ENCODE assay signal across 8 mouse cellular contexts in the genomic region with DNA sequence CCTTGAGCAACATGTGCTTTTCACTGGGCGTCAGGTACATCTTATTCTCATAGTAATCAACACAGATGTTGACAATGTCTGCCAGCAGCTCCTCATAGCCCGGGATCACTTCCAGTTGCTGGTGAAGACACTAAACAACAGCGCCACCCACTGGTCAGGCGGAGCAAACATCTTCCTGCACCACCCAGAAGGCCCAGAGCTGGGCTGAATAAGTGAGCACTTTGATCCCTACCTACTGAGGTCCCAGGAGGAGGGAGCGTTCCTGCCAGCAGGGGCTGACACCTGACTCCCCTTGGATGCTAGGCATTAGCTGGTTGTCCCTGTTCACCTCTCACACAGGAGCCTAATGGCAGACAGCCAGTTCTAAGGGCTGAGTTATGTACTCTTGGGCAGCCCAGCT. TPM values are rescaled to one million over a fixed set of nuclear protein-coding genes. Genes with fewer than 3 reads are reported as not detected.
DNase-seq lines count a peak whose midpoint lies in the region; ATAC-seq and TF ChIP-seq lines count a peak whose summit lies in the region.

No protein-coding gene starts in this region.

- H3K27me3 ChIP-seq in lung, embryonic 14.5 days (ENCODE audit: insufficient read depth, low read length), result no peaks in the 10 kb centered on the region

- no peaks in the 10 kb centered on the region for H3K36me3 ChIP-seq in lung, embryonic 14.5 days (ENCODE audit: insufficient read depth)

- H3K4me1 ChIP-seq in lung, embryonic 14.5 days (ENCODE audit: insufficient read depth), result no peaks in the 10 kb centered on the region

- 0 out of 2 replicates have a peak, but pooled peaks have one; percentile 21 for ATAC-seq in frontal cortex, adult (ENCODE audit: low TSS enrichment)
- 0 out of 2 replicates have a peak, but pooled peaks have one; percentile 26 for ATAC-seq in lung, embryonic 14.5 days (ENCODE audit: insufficient read depth)

- DNase-seq in frontal cortex, postnatal 14 days (ENCODE audit: low spot score in 2 of 2), result no peak
- DNase-seq in ovary, postnatal 36 days (ENCODE audit: low spot score), result peak; percentile 43
- no peak for DNase-seq in ovary, adult 18-20 months (ENCODE audit: low spot score)
- peak; percentile 50 for DNase-seq in embryo, embryonic 10.5 days (ENCODE audit: low spot score)
- peak; percentile 24 for DNase-seq in lung, embryonic 14.5 days
- DNase-seq in testis, postnatal 10 days (ENCODE audit: low spot score), result peak; percentile 80
- no peak for DNase-seq in layer of hippocampus, adult 9-10 months (ENCODE audit: low spot score)

- peak; percentile 53 for TF ChIP-seq CTCF in lung, embryonic 14.5 days (IDR thresholded peaks at IDR 0.05; ENCODE audit: low read depth)

- no peak overlapping the region for H3K9ac ChIP-seq in lung, embryonic 14.5 days

- 38% methylated on average over 5 of the region's 5 CpGs for WGBS in lung, embryonic 14.5 days

- no peak overlapping the region for H3K4me2 ChIP-seq in lung, embryonic 14.5 days

- no peak overlapping the region for H3K4me3 ChIP-seq in lung, embryonic 14.5 days (ENCODE audit: low read depth, low read length)

- H3K27ac ChIP-seq in lung, embryonic 14.5 days (ENCODE audit: low read depth), result no peak overlapping the region

- H3K9me3 ChIP-seq in lung, embryonic 14.5 days (ENCODE audit: low read depth, low read length), result no peaks in the 10 kb centered on the region

RNA-seq across cellular contexts. Expression of a gene that starts 35.9 kb away (rescaled TPM):
- polyA plus RNA-seq in lung, embryonic 14.5 days (2014; fragmentation: Nextera tagmentation; extraction: Ambion mirVana), result 5.9 and 6.1 TPM in 2 replicates

RNA-seq across cellular contexts. Expression of a gene that starts 41.4 kb away (rescaled TPM):
- polyA plus RNA-seq in lung, embryonic 14.5 days (2014; fragmentation: Nextera tagmentation; extraction: Ambion mirVana), result 0.08 TPM in 1 of 2 replicates, not detected in the other

Comparison
In these comparisons a context has a peak if more than half of its experiments do, and no peak if none do; other contexts are left out.
1. DNase-seq: peak in ovary, postnatal 36 days (single experiment), embryo, embryonic 10.5 days (single experiment), lung, embryonic 14.5 days (single experiment) and testis, postnatal 10 days (single experiment); none in frontal cortex, postnatal 14 days (0 of 2), ovary, adult 18-20 months (single experiment) and layer of hippocampus, adult 9-10 months (single experiment).